Mouse (Mus musculus): ENCODE measurements around the gene Csad.

Csad gene

GRCm38 (mm10) chr15:102204674-102205505, at the start of gene Csad:
Gene Csad, minus strand, starts transcription at chr15:102204724.
- DNase-seq (ENCODE audit: low spot score) = no peak

- no peak for DNase-seq (ENCODE audit: low spot score)
Measured at GRCm38 (mm10) chr15:102250521-102250920, 46.0 kb upstream of the Csad start.

- no peak for DNase-seq (ENCODE audit: low spot score)
Measured at GRCm38 (mm10) chr15:102249967-102250366, 45.4 kb upstream of the Csad start.

GRCm38 (mm10) chr15:102249251-102249691, 44.7 kb upstream of the Csad start:
- no peak for DNase-seq (ENCODE audit: low spot score)

- DNase-seq (ENCODE audit: low spot score) = no peak
Measured at GRCm38 (mm10) chr15:102248812-102249191, 44.3 kb upstream of the Csad start.

GRCm38 (mm10) chr15:102248131-102248811, 43.7 kb upstream of the Csad start:
- DNase-seq (ENCODE audit: low spot score) = no peak

- no peak for DNase-seq (ENCODE audit: low spot score)
Measured at GRCm38 (mm10) chr15:102247252-102248130, 43.0 kb upstream of the Csad start.

- peak; percentile 81 for DNase-seq (ENCODE audit: low spot score)
Measured at GRCm38 (mm10) chr15:102246866-102247251, 42.3 kb upstream of the Csad start.

GRCm38 (mm10) chr15:102245891-102246741, 41.6 kb upstream of the Csad start:
- DNase-seq (ENCODE audit: low spot score) = peak; percentile 74

GRCm38 (mm10) chr15:102245461-102245881, 40.9 kb upstream of the Csad start:
- DNase-seq (ENCODE audit: low spot score) = no peak

GRCm38 (mm10) chr15:102244306-102245191, 40.0 kb upstream of the Csad start:
- no peak for DNase-seq (ENCODE audit: low spot score)

- no peak for DNase-seq (ENCODE audit: low spot score)
Measured at GRCm38 (mm10) chr15:102243229-102244190, 39.0 kb upstream of the Csad start.

- DNase-seq (ENCODE audit: low spot score) = no peak
Measured at GRCm38 (mm10) chr15:102242404-102243228, 38.1 kb upstream of the Csad start.

GRCm38 (mm10) chr15:102240607-102241006, 36.1 kb upstream of the Csad start:
- no peak for DNase-seq (ENCODE audit: low spot score)

GRCm38 (mm10) chr15:102239851-102240250, 35.3 kb upstream of the Csad start:
- no peak for DNase-seq (ENCODE audit: low spot score)

GRCm38 (mm10) chr15:102239260-102239590, 34.7 kb upstream of the Csad start:
- no peak for DNase-seq (ENCODE audit: low spot score)

GRCm38 (mm10) chr15:102238543-102239259, 34.2 kb upstream of the Csad start:
- no peak for DNase-seq (ENCODE audit: low spot score)

All from left cerebral cortex, adult 11 months (tissue).